Mouse (Mus musculus) neural tube, embryonic 11.5 days (tissue): Measurements from ENCODE around the gene Glrx5. TPM values are rescaled to one million over a fixed set of nuclear protein-coding genes. Genes with fewer than 3 reads are reported as not detected.
A peak's percentile ranks its signal among the peaks of the same experiment; 100 is the strongest.

ENCODE experiments used
- ATAC-seq: fragments of 200-750 bp; cut with Nextera tagmentation; 2 replicates; pipeline ENCODE4 v1.8.0; 2017; ENCODE audit warnings: moderate number of reproducible peaks, mild to moderate bottlenecking, moderate TSS enrichment, moderate library complexity; ENCODE audit not compliant: insufficient read depth, low FRiP score, low TSS enrichment
- DNase-seq: peaks from one replicate; pipeline ENCODE4 v3.0.0-alpha.2; 2015; ENCODE audit warnings: low spot score
- H3K27ac ChIP-seq: fragments of 300-500 bp; sonication (generic); 2 replicates; pipeline ENCODE4 v1.5.1; 2014; ENCODE audit warnings: low read depth, mild to moderate bottlenecking, low read length
- H3K27me3 ChIP-seq: fragments of 300-500 bp; sonication (generic); 2 replicates; pipeline ENCODE4 v1.6.1; 2014; ENCODE audit warnings: mild to moderate bottlenecking, low read length, mixed read lengths; ENCODE audit not compliant: control insufficient read depth, insufficient read depth
- H3K36me3 ChIP-seq: fragments of 300-500 bp; sonication (generic); 2 replicates; pipeline ENCODE4 v1.6.1; 2014; ENCODE audit warnings: mild to moderate bottlenecking, low read length, moderate library complexity, mixed read lengths; ENCODE audit not compliant: control insufficient read depth, insufficient read depth
- H3K4me1 ChIP-seq: fragments of 300-500 bp; sonication (generic); 2 replicates; pipeline ENCODE4 v1.6.1; 2014; ENCODE audit warnings: low read length, mixed read lengths; ENCODE audit not compliant: control insufficient read depth, insufficient read depth
- H3K4me2 ChIP-seq: fragments of 300-500 bp; sonication (generic); 2 replicates; pipeline ENCODE4 v1.6.1; 2014; ENCODE audit warnings: low read depth, mild to moderate bottlenecking, moderate library complexity
- H3K4me3 ChIP-seq: fragments of 300-500 bp; sonication (generic); 2 replicates; pipeline ENCODE4 v1.5.1; 2014; ENCODE audit warnings: low read depth, low read length
- H3K9ac ChIP-seq: fragments of 300-500 bp; sonication (generic); 2 replicates; pipeline ENCODE4 v1.6.1; 2014; ENCODE audit warnings: mild to moderate bottlenecking, low read length
- H3K9me3 ChIP-seq: fragments of 300-500 bp; sonication (generic); 2 replicates; pipeline ENCODE4 v1.6.1; 2016; ENCODE audit warnings: low read length; ENCODE audit not compliant: control insufficient read depth
- WGBS: fragments of 180-500 bp; shearing (Covaris S2); extraction: QIAGEN DNeasy Blood & Tissue Kit; methylation state at CpG from one replicate; pipeline ENCODE4 v1.1.7; 2014; 5-methylcytosine and 5-hydroxymethylcytosine counted together
- polyA plus RNA-seq: library from polyadenylated mRNA; unstranded; fragments of >200 nt; fragmentation: Nextera tagmentation; extraction: Ambion mirVana; gene quantifications from 2 replicates; pipeline ENCODE4 v1.2.1, GENCODE M21; 2014

Gene Glrx5
- polyA plus RNA-seq, 1 experiment from 2014 or later: 192 TPM

- peak within 1 kb of the TSS; percentile 76 for H3K4me2 ChIP-seq
- under 1% methylated on average over 53 of the region's 66 CpGs for WGBS
- no peaks in the 10 kb centered on the region for H3K36me3 ChIP-seq
- peaks cover 29% of the 10 kb centered on the region for H3K27me3 ChIP-seq
- H3K9ac ChIP-seq: peak within 1 kb of the TSS; percentile 43
- ATAC-seq (peak; percentile 70), DNase-seq (peak; percentile 46)
- peak within 1 kb of the TSS; percentile 51 for H3K4me3 ChIP-seq
- peaks cover 7% of the 10 kb centered on the region for H3K4me1 ChIP-seq
- H3K9me3 ChIP-seq: no peaks in the 10 kb centered on the region
- no peak within 1 kb of the TSS for H3K27ac ChIP-seq
Observed at GRCm38 (mm10) chr12:105009370-105010212, 22.9 kb upstream of the Glrx5 start, which contains the start of gene Syne3. Gene Syne3, minus strand, starts transcription at chr12:105009809.

- DNase-seq (no peak), ATAC-seq (peak; percentile 13; the same call in 1 of the 2 replicates)
- H3K27ac ChIP-seq: no peak overlapping the region
- no peak overlapping the region for H3K9ac ChIP-seq
- peaks cover 7% of the 10 kb centered on the region for H3K4me1 ChIP-seq
- H3K27me3 ChIP-seq: peaks cover 29% of the 10 kb centered on the region
- H3K9me3 ChIP-seq: no peaks in the 10 kb centered on the region
- H3K4me2 ChIP-seq: peak overlapping the region; percentile 76
- peak overlapping the region; percentile 51 for H3K4me3 ChIP-seq
- no peaks in the 10 kb centered on the region for H3K36me3 ChIP-seq
- WGBS: 18% methylated on average over 9 of the region's 9 CpGs
Observed at GRCm38 (mm10) chr12:105010213-105010790, 22.2 kb upstream of the Glrx5 start.

GRCm38 (mm10) chr12:105011589-105011988 is 20.9 kb upstream of the Glrx5 start:
- 86% methylated on average over 1 of the region's 1 CpGs for WGBS
- no peak overlapping the region for H3K4me3 ChIP-seq
- no peak overlapping the region for H3K27ac ChIP-seq
- ATAC-seq: no peak
- DNase-seq: no peak
- H3K36me3 ChIP-seq: no peaks in the 10 kb centered on the region
- no peak overlapping the region for H3K9ac ChIP-seq
- no peak overlapping the region for H3K4me2 ChIP-seq
- peaks cover 7% of the 10 kb centered on the region for H3K4me1 ChIP-seq
- H3K9me3 ChIP-seq: no peaks in the 10 kb centered on the region
- H3K27me3 ChIP-seq: peaks cover 29% of the 10 kb centered on the region

GRCm38 (mm10) chr12:105012314-105012713 is 20.2 kb upstream of the Glrx5 start:
- H3K9ac ChIP-seq: no peak overlapping the region
- 93% methylated on average over 4 of the region's 4 CpGs for WGBS
- H3K9me3 ChIP-seq: no peaks in the 10 kb centered on the region
- H3K4me2 ChIP-seq: no peak overlapping the region
- H3K4me3 ChIP-seq: no peak overlapping the region
- DNase-seq: no peak
- no peak for ATAC-seq
- H3K27me3 ChIP-seq: peaks cover 29% of the 10 kb centered on the region
- peaks cover 7% of the 10 kb centered on the region for H3K4me1 ChIP-seq
- no peaks in the 10 kb centered on the region for H3K36me3 ChIP-seq
- H3K27ac ChIP-seq: no peak overlapping the region

- Histone ChIP-seq H3K4me1 (peaks cover 7% of the 10 kb centered on the region), H3K4me2 (no peak overlapping the region), H3K9ac (no peak overlapping the region), H3K4me3 (no peak overlapping the region), H3K36me3 (no peaks in the 10 kb centered on the region), H3K27ac (no peak overlapping the region), H3K9me3 (no peaks in the 10 kb centered on the region), H3K27me3 (peaks cover 24% of the 10 kb centered on the region)
- 38% methylated on average over 17 of the region's 17 CpGs for WGBS
- ATAC-seq (no peak), DNase-seq (no peak)
Observed at GRCm38 (mm10) chr12:105013065-105013464, 19.4 kb upstream of the Glrx5 start.

- Histone ChIP-seq H3K9ac (no peak overlapping the region), H3K27me3 (no peaks in the 10 kb centered on the region), H3K4me3 (no peak overlapping the region), H3K4me1 (no peaks in the 10 kb centered on the region), H3K36me3 (no peaks in the 10 kb centered on the region), H3K27ac (no peak overlapping the region), H3K9me3 (no peaks in the 10 kb centered on the region), H3K4me2 (no peak overlapping the region)
- ATAC-seq (no peak), DNase-seq (no peak)
- WGBS: 72% methylated on average over 4 of the region's 4 CpGs
Observed at GRCm38 (mm10) chr12:105016199-105016598, 16.3 kb upstream of the Glrx5 start.

GRCm38 (mm10) chr12:105016639-105017038 is 15.8 kb upstream of the Glrx5 start:
- Histone ChIP-seq H3K9me3 (no peaks in the 10 kb centered on the region), H3K27me3 (no peaks in the 10 kb centered on the region), H3K27ac (no peak overlapping the region), H3K4me1 (no peaks in the 10 kb centered on the region), H3K4me2 (no peak overlapping the region), H3K36me3 (no peaks in the 10 kb centered on the region), H3K4me3 (no peak overlapping the region), H3K9ac (no peak overlapping the region)
- no peak for ATAC-seq
- no peak for DNase-seq
- WGBS: 57% methylated on average over 10 of the region's 10 CpGs

- ATAC-seq (no peak), DNase-seq (no peak)
- Histone ChIP-seq H3K4me3 (no peak overlapping the region), H3K9ac (no peak overlapping the region), H3K27me3 (no peaks in the 10 kb centered on the region), H3K9me3 (no peaks in the 10 kb centered on the region; the same call in 1 of the 2 replicates), H3K27ac (no peak overlapping the region), H3K4me1 (no peaks in the 10 kb centered on the region), H3K4me2 (no peak overlapping the region), H3K36me3 (no peaks in the 10 kb centered on the region)
- 63% methylated on average over 19 of the region's 19 CpGs for WGBS
Observed at GRCm38 (mm10) chr12:105019359-105020219, 12.9 kb upstream of the Glrx5 start.
